Mouse (Mus musculus): ENCODE measurements around the gene Aloxe3.

- TF ChIP-seq POLR2A (IDR thresholded peaks at IDR 0.05; ENCODE audit: borderline replicate concordance, insufficient read depth, low read length) (no peak), CTCF (IDR thresholded peaks at IDR 0.05; ENCODE audit: borderline replicate concordance, insufficient read depth, low read depth, low read length) (no peak)
These were observed 60.2 kb downstream of the Aloxe3 start for GRCm38 (mm10) chr11:69185936-69186335.

Measured in cerebellum, adult 2 months (tissue).